Mouse (Mus musculus) thymus, adult 2 months (tissue): ENCODE data around the gene Rhox3c.
"Not testable (repeated sequence)": the region's sequence is repeated elsewhere in the genome, so short reads cannot be mapped to it uniquely, and the experiment has no call there.

ENCODE experiments used
- CTCF ChIP-seq: fragments of 200-500 bp; IDR thresholded peaks from 2 replicates; pipeline ENCODE4 v1.5.1; 2012; ENCODE audit warnings: mild to moderate bottlenecking, control low read depth, low read length, moderate library complexity, borderline replicate concordance; ENCODE audit not compliant: control insufficient read depth, poor library complexity, insufficient read depth; ENCODE audit errors: extremely low read depth
- POLR2A ChIP-seq: fragments of 200-500 bp; IDR thresholded peaks from 2 replicates; pipeline ENCODE4 v1.6.1; 2012; ENCODE audit warnings: mild to moderate bottlenecking, low read length, control low read depth, moderate library complexity; ENCODE audit not compliant: control insufficient read depth, poor library complexity, insufficient read depth; ENCODE audit errors: extremely low read depth

DNA sequence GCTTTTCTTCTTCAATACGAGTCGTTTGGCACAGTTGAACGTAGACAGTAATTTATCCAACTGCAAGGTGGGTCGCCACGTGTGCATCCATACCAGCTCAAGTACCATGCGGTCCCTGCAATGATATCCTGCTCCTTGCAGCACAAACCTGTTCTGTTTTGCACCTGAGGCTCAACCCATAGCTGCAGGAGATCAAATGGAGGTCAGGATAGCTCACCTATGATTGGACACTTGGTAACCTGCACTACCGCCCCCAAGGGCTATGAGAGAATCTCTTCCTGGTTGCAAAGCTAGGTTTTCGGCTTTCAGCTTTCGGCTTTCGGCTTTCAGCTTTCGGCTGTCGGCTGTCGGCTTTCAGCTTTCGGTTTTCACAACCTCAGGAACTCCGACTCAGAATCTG is 26.2 kb upstream of the Rhox3c start, which contains the start of gene Rhox4b:
- not testable (repeated sequence) for TF ChIP-seq CTCF, POLR2A
